Mouse (Mus musculus): ENCODE measurements around the gene Bcl9.

DNA sequence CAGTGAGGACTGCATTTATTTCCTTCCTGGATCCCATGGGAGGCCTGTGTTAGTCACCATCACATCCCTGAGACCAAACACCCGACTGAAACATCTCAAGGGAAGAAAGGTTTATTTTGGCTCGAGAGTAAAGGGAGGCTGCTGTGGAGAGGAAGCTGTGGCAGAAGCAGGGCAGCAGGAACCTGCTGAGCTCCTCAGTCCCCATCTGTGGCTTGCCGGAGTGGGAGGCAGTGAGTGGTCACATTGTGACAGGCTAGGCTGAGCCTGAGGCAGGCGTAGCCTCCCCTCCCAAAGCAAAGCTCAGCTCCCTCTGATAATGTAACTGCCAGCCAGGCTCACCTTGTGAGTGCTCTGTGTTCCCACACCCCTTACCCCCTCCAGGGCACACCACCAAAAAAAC lies 130.6 kb downstream of the Bcl9 start:
- TF ChIP-seq POLR2A (IDR thresholded peaks at IDR 0.05; ENCODE audit: insufficient read depth, low read depth, low read length) (no peak), CTCF (IDR thresholded peaks at IDR 0.05) (no peak), EP300 (IDR thresholded peaks at IDR 0.05; ENCODE audit: insufficient read depth, low read depth, low read length) (no peak)

Data from heart, adult 2 months (tissue).